8 mouse cellular contexts compared by ENCODE assay signal in the genomic region with DNA sequence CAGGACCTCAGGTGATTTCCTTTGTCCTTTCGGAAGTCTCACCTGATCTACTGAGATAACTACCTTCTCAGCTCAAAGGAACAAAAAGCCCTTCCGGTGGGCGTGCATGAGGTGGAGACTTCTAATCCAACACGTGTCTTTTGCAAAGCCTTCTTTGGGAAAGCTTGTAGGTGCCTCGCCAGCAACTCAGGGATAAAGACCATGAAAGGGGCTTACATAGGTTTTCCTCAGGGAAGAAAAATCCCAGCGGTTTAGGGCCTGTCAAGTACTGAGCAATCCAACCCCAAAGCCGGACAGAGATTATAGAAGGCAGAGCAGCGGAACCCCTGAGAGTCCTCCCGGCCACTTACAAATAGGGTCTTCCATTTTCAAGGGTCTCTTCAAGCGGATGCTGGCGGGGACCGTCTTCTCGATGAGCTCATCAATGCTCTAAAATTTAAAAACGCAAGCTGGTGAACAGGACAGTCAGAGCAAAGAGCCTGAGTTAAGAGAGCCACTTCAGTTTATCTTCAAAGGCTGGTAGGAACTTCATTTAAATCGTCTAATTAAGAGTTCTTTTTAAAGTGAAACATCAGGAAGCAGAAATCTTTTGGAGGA. TPM values are rescaled to one million over a fixed set of nuclear protein-coding genes. Genes with fewer than 3 reads are reported as not detected.
DNase-seq lines count a peak whose midpoint lies in the region; ATAC-seq and TF ChIP-seq lines count a peak whose summit lies in the region.

No protein-coding gene starts in this region.

- intact Hi-C loops in gastrocnemius, adult 2 months (cut with DNase I): no loop called here

- TF ChIP-seq CTCF in gastrocnemius, adult 2 months (IDR thresholded peaks at IDR 0.05): no peak

- no peaks in the 10 kb centered on the region for H3K9me3 ChIP-seq in hindbrain, embryonic 16.5 days (ENCODE audit: control insufficient read depth, low read length)
- H3K9me3 ChIP-seq in midbrain, embryonic 12.5 days: 0 out of 2 replicates have a peak, but pooled peaks cover 5% of the 10 kb centered on the region

- peak overlapping the region; percentile 100 for H3K4me2 ChIP-seq in hindbrain, embryonic 16.5 days (ENCODE audit: low read length)
- H3K4me2 ChIP-seq in midbrain, embryonic 12.5 days (replicated peaks): peak overlapping the region; percentile 97

- no peak for DNase-seq in gastrocnemius, adult 2 months
- DNase-seq in gastrocnemius, adult 18-20 months (ENCODE audit: low spot score): no peak
- no peak for DNase-seq in right cerebral cortex, postnatal 10 days (ENCODE audit: low spot score in 2 of 2)
- no peak for DNase-seq in urinary bladder, postnatal 10 days (ENCODE audit: low spot score)
- no peak for DNase-seq in spleen, postnatal 36 days (ENCODE audit: low spot score in 2 of 2)

- WGBS in hindbrain, embryonic 16.5 days: 4% methylated on average over 15 of the region's 15 CpGs
- WGBS in midbrain, embryonic 12.5 days: 3% methylated on average over 15 of the region's 15 CpGs

- H3K4me1 ChIP-seq in brown adipose tissue, adult 24 weeks (ENCODE audit: control insufficient read depth, insufficient read depth, insufficient read length, low read length): no peaks in the 10 kb centered on the region
- peaks cover 11% of the 10 kb centered on the region for H3K4me1 ChIP-seq in hindbrain, embryonic 16.5 days (ENCODE audit: control insufficient read depth, insufficient read depth, low read depth, low read length)
- peaks cover 7% of the 10 kb centered on the region for H3K4me1 ChIP-seq in midbrain, embryonic 12.5 days

- H3K27ac ChIP-seq in gastrocnemius, adult 2 months: no peak overlapping the region
- H3K27ac ChIP-seq in brown adipose tissue, adult 24 weeks (replicated peaks; ENCODE audit: low read depth, low read length): no peak overlapping the region
- H3K27ac ChIP-seq in hindbrain, embryonic 16.5 days (ENCODE audit: low read depth, low read length): no peak overlapping the region
- H3K27ac ChIP-seq in midbrain, embryonic 12.5 days (replicated peaks): no peak overlapping the region

- ATAC-seq in hindbrain, embryonic 16.5 days: no peak
- ATAC-seq in midbrain, embryonic 12.5 days (ENCODE audit: low FRiP score, low read depth): no peak

- peaks cover 8% of the 10 kb centered on the region for H3K27me3 ChIP-seq in hindbrain, embryonic 16.5 days (replicated peaks; ENCODE audit: control insufficient read depth, insufficient read depth, low read length)
- peaks cover 39% of the 10 kb centered on the region for H3K27me3 ChIP-seq in midbrain, embryonic 12.5 days

- peak overlapping the region; percentile 72 for H3K4me3 ChIP-seq in gastrocnemius, adult 2 months
- H3K4me3 ChIP-seq in brown adipose tissue, adult 24 weeks (ENCODE audit: insufficient read depth, low read depth, low read length): peak overlapping the region; percentile 22; the same call in 1 of the 2 replicates
- H3K4me3 ChIP-seq in hindbrain, embryonic 16.5 days (ENCODE audit: low read length): peak overlapping the region; percentile 83
- peak overlapping the region; percentile 70 for H3K4me3 ChIP-seq in midbrain, embryonic 12.5 days

- peak overlapping the region; percentile 75 for H3K9ac ChIP-seq in hindbrain, embryonic 16.5 days (ENCODE audit: low read depth, low read length)
- H3K9ac ChIP-seq in midbrain, embryonic 12.5 days (replicated peaks): peak overlapping the region; percentile 78; the same call in 1 of the 2 replicates

- no peaks in the 10 kb centered on the region for H3K36me3 ChIP-seq in hindbrain, embryonic 16.5 days (ENCODE audit: control insufficient read depth, insufficient read depth, low read length)
- no peaks in the 10 kb centered on the region for H3K36me3 ChIP-seq in midbrain, embryonic 12.5 days

RNA-seq across cellular contexts. Expression of a gene that starts 1.1 kb away (rescaled TPM):
- total RNA-seq in gastrocnemius, adult 2 months (2021): under 1 TPM in 1 of 2 experiments, not detected in 1; 0.11 TPM
- under 1 TPM; 0.14 to 0.17 TPM for total RNA-seq in gastrocnemius, adult 18-20 months (2021)
- 0.29 and 0.44 TPM in 2 replicates for polyA plus RNA-seq in brown adipose tissue, adult 24 weeks (2012; ENCODE audit: insufficient read depth, insufficient read length, missing spikeins)
- 8.7 and 9.2 TPM in 2 replicates for polyA plus RNA-seq in hindbrain, embryonic 16.5 days (2015; fragmentation: Nextera tagmentation; extraction: Ambion mirVana)
- 21.7 and 28.3 TPM in 2 replicates for polyA plus RNA-seq in midbrain, embryonic 12.5 days (2016; fragmentation: Nextera tagmentation; extraction: Ambion mirVana)

RNA-seq across cellular contexts. Expression of a gene that starts 58.6 kb away (rescaled TPM):
- not detected for total RNA-seq in gastrocnemius, adult 2 months (2021)
- total RNA-seq in gastrocnemius, adult 18-20 months (2021): under 1 TPM in 1 of 2 experiments, not detected in 1; 0.21 TPM
- polyA plus RNA-seq in brown adipose tissue, adult 24 weeks (2012; ENCODE audit: insufficient read depth, insufficient read length, missing spikeins): not detected in 2 replicates
- polyA plus RNA-seq in hindbrain, embryonic 16.5 days (2015; fragmentation: Nextera tagmentation; extraction: Ambion mirVana): 0.14 TPM in 1 of 2 replicates, not detected in the other
- not detected in 2 replicates for polyA plus RNA-seq in midbrain, embryonic 12.5 days (2016; fragmentation: Nextera tagmentation; extraction: Ambion mirVana)

Comparison
In these comparisons a context has a peak if more than half of its experiments do, and no peak if none do; other contexts are left out.
1. H3K4me3 ChIP-seq: peak in every context shown above with its lines; median percentile 83 in hindbrain, embryonic 16.5 days; 72 in gastrocnemius, adult 2 months; 70 in midbrain, embryonic 12.5 days; 22 in brown adipose tissue, adult 24 weeks.